Comparison of ENCODE assay signal across 18 mouse cellular contexts in the genomic region with DNA sequence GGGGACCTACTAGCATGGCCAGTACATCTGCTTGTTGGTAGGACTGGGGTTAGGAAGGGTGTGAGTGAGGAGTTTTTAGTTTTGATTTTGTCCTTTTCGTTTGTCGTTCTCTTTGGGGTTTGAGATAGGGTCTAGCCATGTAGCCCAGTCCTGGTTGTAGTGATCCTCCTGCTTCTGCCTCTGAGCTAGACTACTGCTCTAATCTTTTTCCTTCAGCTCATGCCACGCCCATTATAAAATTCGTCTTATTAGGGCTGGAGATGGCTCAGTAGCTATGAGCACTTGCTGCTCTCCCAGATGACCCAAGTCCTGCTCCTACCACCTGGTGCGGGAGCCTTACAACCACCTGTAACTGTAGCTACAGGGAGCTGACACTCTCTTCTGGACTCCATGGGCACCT.
"Had no signal": no experiment of that assay in that cellular context is flagged by ENCODE, and none has a peak within 500 bp of the region (broad histone marks: within the 10 kb centered on the region; RNA-seq: fewer than 3 reads in every experiment).

No protein-coding gene starts in this region.

- H3K27me3 ChIP-seq: limb, embryonic 13.5 days; lung, embryonic 15.5 days; midbrain, embryonic 13.5 days; neural tube, embryonic 13.5 days had no signal

- H3K27ac ChIP-seq: kidney, postnatal 0 days; limb, embryonic 10.5 days; limb, embryonic 13.5 days; lung, embryonic 15.5 days; midbrain, embryonic 10.5 days; midbrain, embryonic 13.5 days; neural tube, embryonic 13.5 days had no signal

- H3K36me3 ChIP-seq: limb, embryonic 10.5 days; limb, embryonic 13.5 days; lung, embryonic 15.5 days; midbrain, embryonic 10.5 days had no signal

- H3K9ac ChIP-seq: limb, embryonic 13.5 days; lung, embryonic 15.5 days; midbrain, embryonic 13.5 days; neural tube, embryonic 13.5 days had no signal

- H3K4me1 ChIP-seq: limb, embryonic 10.5 days; limb, embryonic 13.5 days; lung, embryonic 15.5 days; midbrain, embryonic 10.5 days; midbrain, embryonic 13.5 days had no signal

- ATAC-seq: intestine, postnatal 0 days; midbrain, embryonic 13.5 days; midbrain, embryonic 16.5 days had no signal

- H3K4me3 ChIP-seq: limb, embryonic 10.5 days; limb, embryonic 13.5 days; lung, embryonic 15.5 days; midbrain, embryonic 10.5 days; midbrain, embryonic 13.5 days; myocyte; neural tube, embryonic 13.5 days had no signal

- DNase-seq: kidney, adult 2 months; kidney, postnatal 25 days; lung, postnatal 10 days; retina, postnatal 1 day; right cerebral cortex, postnatal 25 days; spleen, adult 18-20 months; thymus, adult 18-20 months; thymus, postnatal 36 days had no signal

- H3K4me2 ChIP-seq: limb, embryonic 13.5 days; lung, embryonic 15.5 days; midbrain, embryonic 13.5 days; neural tube, embryonic 13.5 days had no signal

- H3K9me3 ChIP-seq: limb, embryonic 10.5 days; limb, embryonic 13.5 days; lung, embryonic 15.5 days; midbrain, embryonic 10.5 days; midbrain, embryonic 13.5 days; neural tube, embryonic 13.5 days had no signal
